Mouse (Mus musculus): ENCODE measurements at regions not wholly inside any gene's neighbourhood (a gene's known extent, or its start where the extent isn't known, plus 50 kb on each side); places are given as distances from the start of the nearest gene placed in this dataset.
"Not testable (repeated sequence)": the region's sequence is repeated elsewhere in the genome, so short reads cannot be mapped to it uniquely, and the experiment has no call there.

GRCm38 (mm10) chr12:114909799-114910198, 1137.7 kb upstream of the Zfp386 start:
- WGBS: 86% methylated on average over 2 of the region's 2 CpGs
- H3K4me3 ChIP-seq (replicated peaks); H3K9me3 ChIP-seq (replicated peaks); H3K36me3 ChIP-seq; ATAC-seq (replicated peaks; ENCODE audit: low FRiP score); H3K9ac ChIP-seq; H3K27ac ChIP-seq; H3K27me3 ChIP-seq; H3K4me2 ChIP-seq; H3K4me1 ChIP-seq: not testable (repeated sequence)

GRCm38 (mm10) chr12:114914406-114914805, 1133.1 kb upstream of the Zfp386 start:
- not testable (repeated sequence) for H3K27ac ChIP-seq; H3K4me3 ChIP-seq (replicated peaks); H3K9me3 ChIP-seq (replicated peaks); H3K4me2 ChIP-seq; ATAC-seq (replicated peaks; ENCODE audit: low FRiP score); H3K4me1 ChIP-seq; H3K9ac ChIP-seq; H3K36me3 ChIP-seq; H3K27me3 ChIP-seq

GRCm38 (mm10) chr12:114927691-114928090, 1119.8 kb upstream of the Zfp386 start:
- Histone ChIP-seq H3K4me3 (replicated peaks) (no peak overlapping the region), H3K27me3 (no peaks in the 10 kb centered on the region), H3K4me1 (no peaks in the 10 kb centered on the region), H3K4me2 (no peak overlapping the region), H3K36me3 (no peaks in the 10 kb centered on the region), H3K9me3 (replicated peaks) (peaks cover 7% of the 10 kb centered on the region; the same call in 1 of the 2 replicates), H3K9ac (no peak overlapping the region), H3K27ac (no peak overlapping the region)
- WGBS: 73% methylated on average over 3 of the region's 3 CpGs
- ATAC-seq (replicated peaks; ENCODE audit: low FRiP score): no peak

GRCm38 (mm10) chr12:114932158-114932557, 1115.4 kb upstream of the Zfp386 start:
- Histone ChIP-seq H3K9me3 (replicated peaks) (peaks cover 10% of the 10 kb centered on the region; the same call in 1 of the 2 replicates), H3K4me2 (no peak overlapping the region), H3K4me1 (no peaks in the 10 kb centered on the region), H3K27ac (no peak overlapping the region), H3K4me3 (replicated peaks) (no peak overlapping the region), H3K27me3 (no peaks in the 10 kb centered on the region), H3K36me3 (no peaks in the 10 kb centered on the region), H3K9ac (no peak overlapping the region)
- 86% methylated on average over 3 of the region's 3 CpGs for WGBS
- no peak for ATAC-seq (replicated peaks; ENCODE audit: low FRiP score)

GRCm38 (mm10) chr12:114932669-114933068, 1114.9 kb upstream of the Zfp386 start:
- no peaks in the 10 kb centered on the region for H3K36me3 ChIP-seq
- WGBS: 72% methylated on average over 2 of the region's 2 CpGs
- no peak overlapping the region for H3K4me2 ChIP-seq
- H3K4me3 ChIP-seq (replicated peaks): no peak overlapping the region
- no peak overlapping the region for H3K9ac ChIP-seq
- H3K9me3 ChIP-seq (replicated peaks): peaks cover 10% of the 10 kb centered on the region; the same call in 1 of the 2 replicates
- no peaks in the 10 kb centered on the region for H3K27me3 ChIP-seq
- H3K27ac ChIP-seq: no peak overlapping the region
- H3K4me1 ChIP-seq: no peaks in the 10 kb centered on the region
- no peak for ATAC-seq (replicated peaks; ENCODE audit: low FRiP score)

GRCm38 (mm10) chr12:114936865-114937264, 1110.7 kb upstream of the Zfp386 start:
- H3K4me2 ChIP-seq; H3K9ac ChIP-seq; H3K36me3 ChIP-seq; H3K4me3 ChIP-seq (replicated peaks); H3K27me3 ChIP-seq; ATAC-seq (replicated peaks; ENCODE audit: low FRiP score); H3K9me3 ChIP-seq (replicated peaks); H3K27ac ChIP-seq; H3K4me1 ChIP-seq: not testable (repeated sequence)

- no peaks in the 10 kb centered on the region for H3K36me3 ChIP-seq
- H3K27ac ChIP-seq: no peak overlapping the region
- H3K27me3 ChIP-seq: no peaks in the 10 kb centered on the region
- no peak overlapping the region for H3K4me3 ChIP-seq (replicated peaks)
- ATAC-seq (replicated peaks; ENCODE audit: low FRiP score): no peak
- H3K9ac ChIP-seq: no peak overlapping the region
- no peak overlapping the region for H3K4me2 ChIP-seq
- H3K9me3 ChIP-seq (replicated peaks): peaks cover 3% of the 10 kb centered on the region; the same call in 1 of the 2 replicates
- no peaks in the 10 kb centered on the region for H3K4me1 ChIP-seq
Observed at GRCm38 (mm10) chr12:114939576-114939975, 1107.9 kb upstream of the Zfp386 start.

- Histone ChIP-seq H3K4me3 (replicated peaks) (no peak overlapping the region), H3K27ac (no peak overlapping the region), H3K36me3 (no peaks in the 10 kb centered on the region), H3K9ac (no peak overlapping the region), H3K27me3 (no peaks in the 10 kb centered on the region), H3K4me2 (no peak overlapping the region), H3K4me1 (no peaks in the 10 kb centered on the region), H3K9me3 (replicated peaks) (peaks cover 14% of the 10 kb centered on the region)
- no peak for ATAC-seq (replicated peaks; ENCODE audit: low FRiP score)
- WGBS: 80% methylated on average over 1 of the region's 1 CpGs
Observed at GRCm38 (mm10) chr12:114962105-114962504, 1085.4 kb upstream of the Zfp386 start.

GRCm38 (mm10) chr12:114964251-114964650, 1083.3 kb upstream of the Zfp386 start:
- H3K4me2 ChIP-seq; ATAC-seq (replicated peaks; ENCODE audit: low FRiP score); H3K4me1 ChIP-seq; H3K27me3 ChIP-seq; H3K9ac ChIP-seq; H3K36me3 ChIP-seq; H3K27ac ChIP-seq; H3K4me3 ChIP-seq (replicated peaks): not testable (repeated sequence)
- WGBS: 88% methylated on average over 1 of the region's 1 CpGs
- peaks cover 11% of the 10 kb centered on the region; the same call in 1 of the 2 replicates for H3K9me3 ChIP-seq (replicated peaks)

GRCm38 (mm10) chr12:114981476-114982136, 1065.9 kb upstream of the Zfp386 start:
- Histone ChIP-seq H3K36me3 (no peaks in the 10 kb centered on the region), H3K9me3 (replicated peaks) (peaks cover 3% of the 10 kb centered on the region; the same call in 1 of the 2 replicates), H3K27ac (no peak overlapping the region), H3K27me3 (no peaks in the 10 kb centered on the region), H3K4me3 (replicated peaks) (no peak overlapping the region), H3K4me2 (no peak overlapping the region), H3K4me1 (no peaks in the 10 kb centered on the region), H3K9ac (no peak overlapping the region)
- WGBS: 78% methylated on average over 5 of the region's 5 CpGs
- ATAC-seq (replicated peaks; ENCODE audit: low FRiP score): no peak

GRCm38 (mm10) chr12:114990916-114991315, 1056.6 kb upstream of the Zfp386 start:
- Histone ChIP-seq H3K4me3 (replicated peaks) (no peak overlapping the region), H3K27ac (no peak overlapping the region), H3K4me2 (no peak overlapping the region), H3K4me1 (no peaks in the 10 kb centered on the region), H3K9me3 (replicated peaks) (0 out of 2 replicates have a peak, but pooled peaks cover 3% of the 10 kb centered on the region), H3K36me3 (no peaks in the 10 kb centered on the region), H3K9ac (no peak overlapping the region), H3K27me3 (no peaks in the 10 kb centered on the region)
- no peak for ATAC-seq (replicated peaks; ENCODE audit: low FRiP score)
- WGBS: 90% methylated on average over 1 of the region's 1 CpGs

GRCm38 (mm10) chr12:114996817-114997216, 1050.7 kb upstream of the Zfp386 start:
- ATAC-seq (replicated peaks; ENCODE audit: low FRiP score): no peak

GRCm38 (mm10) chr12:115003118-115003517, 1044.4 kb upstream of the Zfp386 start:
- no peak overlapping the region for H3K9ac ChIP-seq

More at GRCm38 (mm10) chr12:114996817-114997216, 1050.7 kb upstream of the Zfp386 start:
- H3K27me3 ChIP-seq: no peaks in the 10 kb centered on the region
- H3K9ac ChIP-seq: no peak overlapping the region
- H3K4me1 ChIP-seq: no peaks in the 10 kb centered on the region
- no peak overlapping the region for H3K4me2 ChIP-seq
- no peak overlapping the region for H3K4me3 ChIP-seq (replicated peaks)
- no peak overlapping the region for H3K27ac ChIP-seq
- 0 out of 2 replicates have a peak, but pooled peaks cover 3% of the 10 kb centered on the region for H3K9me3 ChIP-seq (replicated peaks)
- no peaks in the 10 kb centered on the region for H3K36me3 ChIP-seq

More at GRCm38 (mm10) chr12:115003118-115003517, 1044.4 kb upstream of the Zfp386 start:
- Histone ChIP-seq H3K4me3 (replicated peaks) (no peak overlapping the region), H3K4me1 (no peaks in the 10 kb centered on the region), H3K4me2 (no peak overlapping the region), H3K27me3 (no peaks in the 10 kb centered on the region), H3K36me3 (no peaks in the 10 kb centered on the region), H3K27ac (no peak overlapping the region), H3K9me3 (replicated peaks) (0 out of 2 replicates have a peak, but pooled peaks cover 4% of the 10 kb centered on the region)
- no peak for ATAC-seq (replicated peaks; ENCODE audit: low FRiP score)
- 86% methylated on average over 1 of the region's 1 CpGs for WGBS
